Mouse (Mus musculus): ENCODE measurements around the gene Urah.

Urah gene

DNA sequence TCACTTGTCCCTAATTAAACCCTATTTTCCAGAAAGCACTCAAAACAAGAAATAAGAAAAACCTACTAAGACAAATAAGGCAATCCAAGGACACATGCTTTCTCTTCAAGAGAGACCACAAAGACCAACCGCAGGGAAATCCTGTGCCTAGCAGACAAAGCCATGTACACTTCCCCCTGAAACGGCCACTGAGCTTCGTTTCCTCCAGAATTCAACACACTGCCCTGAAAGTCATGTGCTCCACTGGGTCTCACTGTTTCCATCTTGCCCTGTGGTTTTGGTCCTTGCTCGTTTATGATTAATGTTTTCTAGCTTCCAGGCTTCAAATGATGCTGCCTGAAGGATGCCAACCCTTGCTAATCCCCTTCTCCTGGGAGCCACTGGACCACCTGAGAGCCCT lies 39.4 kb downstream of the Urah start:
- no peak for DNase-seq (ENCODE audit: low read depth in 2 of 2, low spot score in 2 of 2)

DNA sequence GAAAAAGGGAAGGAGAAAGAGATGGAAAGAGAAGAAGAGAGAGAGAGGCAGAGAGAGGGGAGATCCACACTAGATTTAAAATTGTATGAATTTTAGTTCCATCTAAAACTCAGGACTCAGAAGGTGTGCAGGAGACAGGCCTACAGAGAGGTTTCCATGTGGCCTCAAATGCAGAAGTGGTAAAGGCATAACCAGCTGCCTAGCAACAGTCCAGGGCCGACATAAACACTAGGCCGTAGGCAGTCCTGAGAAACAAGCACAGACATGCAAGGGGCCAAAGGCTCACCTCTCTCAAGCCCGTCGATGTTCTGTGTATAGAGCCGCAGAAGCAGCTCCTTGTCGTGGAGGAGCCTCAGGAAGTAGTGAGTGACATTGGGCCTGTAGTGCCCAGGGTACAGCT lies 42.5 kb downstream of the Urah start:
- DNase-seq (ENCODE audit: low read depth in 2 of 2, low spot score in 2 of 2) = no peak

DNA sequence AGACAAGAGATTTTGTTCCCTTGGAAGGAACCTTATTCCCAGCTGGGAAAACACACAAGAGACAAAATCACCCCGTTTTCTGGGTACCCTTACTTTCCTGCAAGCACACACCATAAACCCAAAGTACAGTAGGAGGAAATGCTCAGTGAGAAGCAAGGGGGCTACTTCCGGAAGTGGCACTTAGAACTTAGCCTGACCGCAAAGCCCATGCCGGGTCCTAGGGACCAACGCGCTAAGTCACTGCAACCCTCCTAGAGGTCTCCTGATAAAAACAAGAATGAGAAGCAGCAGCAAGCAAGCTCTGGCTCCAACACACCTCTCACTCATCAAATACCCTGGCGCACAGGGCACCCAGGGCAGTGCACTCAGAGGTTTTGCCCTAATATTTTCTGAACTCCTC lies 44.5 kb downstream of the Urah start:
- no peak for DNase-seq (ENCODE audit: low read depth in 2 of 2, low spot score in 2 of 2)

- DNase-seq (ENCODE audit: low read depth in 2 of 2, low spot score in 2 of 2) = no peak
Observed at GRCm38 (mm10) chr7:140880419-140880818, 45.6 kb downstream of the Urah start.

DNA sequence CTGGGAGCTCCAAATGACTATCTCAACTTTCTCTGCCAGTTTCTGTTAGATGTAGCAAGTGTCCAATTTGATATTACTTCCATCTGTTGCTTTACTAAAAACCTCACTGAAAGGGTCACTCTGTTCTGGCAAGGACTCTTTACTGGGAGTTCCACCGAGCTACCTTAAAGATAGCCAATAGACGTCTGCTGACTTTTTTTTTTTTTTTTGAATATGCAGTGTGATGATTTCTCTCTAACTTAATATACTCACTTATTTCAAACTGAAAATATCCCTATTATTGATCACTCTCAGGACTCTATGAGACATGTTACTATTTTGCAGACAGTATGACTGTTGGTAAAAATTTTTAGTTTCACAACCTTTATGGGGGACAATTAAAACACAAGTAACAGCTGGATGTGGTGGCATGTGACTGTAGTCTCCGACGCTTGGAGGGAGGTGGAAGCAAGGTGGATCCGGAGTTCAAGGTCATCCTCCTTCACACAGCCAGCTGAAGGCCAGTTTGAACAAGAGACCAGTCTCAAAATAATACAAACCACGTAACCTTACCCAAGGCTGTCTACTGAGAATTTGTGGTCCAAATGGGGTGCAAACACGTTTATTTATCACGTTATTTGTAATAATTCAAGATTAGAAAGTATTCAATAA lies 46.2 kb downstream of the Urah start:
- no peak for DNase-seq (ENCODE audit: low read depth in 2 of 2, low spot score in 2 of 2)

GRCm38 (mm10) chr7:140881696-140882468 lies 47.1 kb downstream of the Urah start, which contains the start of the genes Psmd13 and Sirt3:
Psmd13 (plus strand) TSS chr7:140881968.
Sirt3 (minus strand) TSS chr7:140882309.
- peak; percentile 85 to 89 for DNase-seq (ENCODE audit: low read depth in 2 of 2, low spot score in 2 of 2)

DNA sequence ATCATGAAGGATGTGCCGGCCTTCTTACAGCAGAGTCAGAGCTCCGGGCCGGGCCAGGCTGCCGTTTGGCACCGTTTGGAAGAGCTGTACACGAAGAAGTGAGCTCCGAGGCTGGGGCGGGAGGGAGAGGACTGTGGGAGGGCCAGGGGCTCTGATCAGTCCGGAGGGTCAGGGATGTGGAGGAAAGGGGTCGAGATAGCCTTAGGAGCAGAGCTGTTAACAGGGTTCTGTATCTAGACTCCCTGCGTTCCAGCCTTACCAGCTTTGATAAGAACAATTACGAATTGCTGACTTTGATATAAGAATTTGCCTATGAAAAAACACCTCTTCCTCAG lies 47.6 kb downstream of the Urah start:
- no peak for DNase-seq (ENCODE audit: low read depth in 2 of 2, low spot score in 2 of 2)

Data from CD8-positive naive resting alpha-beta T cell, adult 2 months (primary cell).